Mouse (Mus musculus) heart, embryonic 15.5 days (tissue): Measurements from ENCODE around the gene Dnajc3. TPM values are rescaled to one million over a fixed set of nuclear protein-coding genes. Genes with fewer than 3 reads are reported as not detected.
A peak's percentile ranks its signal among the peaks of the same experiment; 100 is the strongest.

Experiments
- ATAC-seq: fragments of 200-750 bp; cut with Nextera tagmentation; replicated peaks from 2 replicates; pipeline ENCODE4 v1.8.0; 2017; ENCODE audit warnings: low read depth, moderate TSS enrichment; ENCODE audit not compliant: insufficient number of reproducible peaks, insufficient read depth, low FRiP score
- H3K27ac ChIP-seq: fragments of 300-500 bp; sonication (generic); 2 replicates; pipeline ENCODE4 v1.5.1; 2015; ENCODE audit warnings: mild to moderate bottlenecking, inconsistent platforms
- H3K27me3 ChIP-seq: fragments of 300-500 bp; sonication (generic); 2 replicates; pipeline ENCODE4 v1.6.1; 2015; ENCODE audit warnings: inconsistent platforms
- H3K36me3 ChIP-seq: fragments of 300-500 bp; sonication (generic); 2 replicates; pipeline ENCODE4 v1.6.1; 2015; ENCODE audit warnings: mild to moderate bottlenecking, inconsistent platforms
- H3K4me1 ChIP-seq: fragments of 300-500 bp; sonication (generic); replicated peaks from 2 replicates; pipeline ENCODE4 v1.6.1; 2015; ENCODE audit warnings: inconsistent platforms
- H3K4me2 ChIP-seq: fragments of 300-500 bp; sonication (generic); 2 replicates; pipeline ENCODE4 v1.6.1; 2015; ENCODE audit warnings: inconsistent platforms, mild to moderate bottlenecking, moderate library complexity
- H3K4me3 ChIP-seq: fragments of 300-500 bp; sonication (generic); 2 replicates; pipeline ENCODE4 v1.5.1; 2015; ENCODE audit warnings: mild to moderate bottlenecking, inconsistent platforms
- H3K9ac ChIP-seq: fragments of 300-500 bp; sonication (generic); 2 replicates; pipeline ENCODE4 v1.6.1; 2015; ENCODE audit warnings: mild to moderate bottlenecking, inconsistent platforms
- H3K9me3 ChIP-seq: fragments of 300-500 bp; sonication (generic); replicated peaks from 2 replicates; pipeline ENCODE4 v1.6.1; 2016; ENCODE audit warnings: inconsistent platforms
- WGBS: fragments of 180-500 bp; shearing (Covaris S2); methylation state at CpG from one replicate; pipeline ENCODE4 v1.1.7; 2015; ENCODE audit warnings: mixed read lengths; 5-methylcytosine and 5-hydroxymethylcytosine counted together
- polyA plus RNA-seq: library from polyadenylated mRNA; unstranded; fragments of >200 nt; fragmentation: Nextera tagmentation; extraction: Ambion mirVana; gene quantifications from 2 replicates; pipeline ENCODE4 v1.2.1, GENCODE M21; 2015

Gene Dnajc3
- polyA plus RNA-seq, 1 experiment from 2014 or later, result 24.9 TPM

DNA sequence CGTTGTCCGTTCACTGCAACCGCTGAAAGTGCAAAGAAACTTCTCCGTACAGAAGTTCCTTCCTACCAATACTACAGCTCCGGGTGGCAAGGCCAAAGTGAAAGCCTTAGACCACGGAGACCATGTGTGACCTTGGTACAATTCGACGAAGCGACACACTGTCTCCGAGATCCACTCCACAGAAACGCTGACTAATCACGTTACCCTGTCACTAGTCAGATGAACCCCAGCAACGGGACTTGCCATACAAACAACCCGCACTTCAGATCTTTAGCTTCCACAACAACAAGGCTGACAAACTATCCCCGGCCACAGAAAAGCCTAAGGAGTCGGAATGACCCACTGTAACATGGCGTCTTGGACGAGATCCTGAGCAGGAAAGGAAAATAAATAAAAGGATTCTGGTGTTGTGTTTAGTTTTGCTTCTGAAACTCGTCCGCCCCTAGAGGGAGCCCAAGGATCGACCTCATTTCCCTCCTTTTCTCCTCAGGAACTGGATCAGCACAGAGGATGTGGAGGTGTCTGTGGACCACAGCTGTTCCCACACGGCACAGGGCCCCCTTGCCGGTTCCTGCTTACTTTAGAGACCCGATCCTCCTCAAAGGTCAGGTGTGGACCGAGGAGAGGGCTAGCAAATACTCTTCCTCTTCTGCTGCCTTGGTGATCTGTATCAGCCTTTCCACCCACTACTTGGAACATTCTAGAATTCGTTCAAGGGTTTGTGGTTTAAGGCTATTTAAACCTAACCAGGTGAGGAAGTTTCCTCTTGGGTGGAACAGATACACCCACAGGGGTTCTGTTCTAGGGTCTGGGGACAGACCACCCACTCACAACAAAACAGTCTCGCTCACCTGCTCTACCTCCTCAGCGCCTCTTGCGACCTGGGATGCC is 27.2 kb upstream of the Dnajc3 start:
- peaks cover 9% of the 10 kb centered on the region for H3K36me3 ChIP-seq
- peak overlapping the region; percentile 19 for H3K4me2 ChIP-seq
- peaks cover 13% of the 10 kb centered on the region for H3K4me1 ChIP-seq
- ATAC-seq, result peak; percentile 19; the same call in 1 of the 2 replicates
- H3K27ac ChIP-seq, result no peak overlapping the region
- H3K9ac ChIP-seq, result no peak overlapping the region
- H3K9me3 ChIP-seq, result no peaks in the 10 kb centered on the region
- H3K27me3 ChIP-seq, result no peaks in the 10 kb centered on the region
- 54% methylated on average over 29 of the region's 29 CpGs for WGBS
- H3K4me3 ChIP-seq, result no peak overlapping the region

DNA sequence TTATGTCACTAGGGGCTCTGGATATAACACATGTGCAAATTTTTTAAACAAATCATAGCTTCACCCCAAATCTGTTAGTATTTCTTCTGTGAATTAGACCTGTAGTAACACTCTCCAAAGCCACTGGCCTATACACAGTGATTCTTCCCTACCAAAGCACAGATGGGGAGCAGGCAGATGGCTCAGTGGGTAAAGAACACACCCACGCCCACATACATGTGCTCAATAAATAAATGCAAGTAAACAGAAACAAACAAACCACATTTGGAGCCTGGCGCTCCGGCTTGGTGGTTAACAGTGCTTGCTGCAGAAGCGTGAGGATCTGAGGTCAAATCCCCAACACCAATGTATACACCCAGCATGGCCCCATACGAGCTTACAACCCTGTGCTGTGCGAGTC is 26.3 kb upstream of the Dnajc3 start:
- ATAC-seq, result no peak
- 91% methylated on average over 6 of the region's 6 CpGs for WGBS
- H3K36me3 ChIP-seq, result peaks cover 9% of the 10 kb centered on the region

DNA sequence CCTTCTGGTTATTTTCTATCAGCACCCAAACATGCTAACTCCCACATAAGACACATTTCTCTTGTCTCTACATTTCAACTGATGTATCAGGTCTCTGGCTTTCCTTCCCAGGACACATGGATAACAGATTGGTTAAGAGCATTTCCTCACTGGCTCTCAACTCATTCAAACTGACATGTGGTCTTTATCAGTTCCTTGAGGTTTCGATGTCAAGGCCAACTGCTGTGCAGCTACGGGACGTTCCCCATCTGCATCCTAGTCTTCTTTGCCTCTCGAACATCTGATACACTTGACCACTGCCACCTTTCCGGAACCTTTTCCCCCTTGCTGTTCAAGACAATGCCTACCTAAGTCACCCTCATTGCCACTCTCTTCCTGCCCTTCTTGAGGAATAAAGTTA is 24.1 kb upstream of the Dnajc3 start:
- Histone ChIP-seq H3K27ac (no peak overlapping the region), H3K27me3 (no peaks in the 10 kb centered on the region), H3K9ac (no peak overlapping the region), H3K4me3 (no peak overlapping the region), H3K36me3 (peaks cover 9% of the 10 kb centered on the region), H3K9me3 (no peaks in the 10 kb centered on the region), H3K4me1 (no peaks in the 10 kb centered on the region), H3K4me2 (no peak overlapping the region)
- WGBS, result 56% methylated on average over 5 of the region's 5 CpGs
- ATAC-seq, result no peak

More for the DNA sequence above, 26.3 kb upstream of the Dnajc3 start:
- H3K4me3 ChIP-seq, result no peak overlapping the region
- H3K4me2 ChIP-seq, result no peak overlapping the region
- H3K9me3 ChIP-seq, result no peaks in the 10 kb centered on the region
- no peak overlapping the region for H3K9ac ChIP-seq
- H3K27ac ChIP-seq, result no peak overlapping the region
- peaks cover 13% of the 10 kb centered on the region for H3K4me1 ChIP-seq
- H3K27me3 ChIP-seq, result no peaks in the 10 kb centered on the region

DNA sequence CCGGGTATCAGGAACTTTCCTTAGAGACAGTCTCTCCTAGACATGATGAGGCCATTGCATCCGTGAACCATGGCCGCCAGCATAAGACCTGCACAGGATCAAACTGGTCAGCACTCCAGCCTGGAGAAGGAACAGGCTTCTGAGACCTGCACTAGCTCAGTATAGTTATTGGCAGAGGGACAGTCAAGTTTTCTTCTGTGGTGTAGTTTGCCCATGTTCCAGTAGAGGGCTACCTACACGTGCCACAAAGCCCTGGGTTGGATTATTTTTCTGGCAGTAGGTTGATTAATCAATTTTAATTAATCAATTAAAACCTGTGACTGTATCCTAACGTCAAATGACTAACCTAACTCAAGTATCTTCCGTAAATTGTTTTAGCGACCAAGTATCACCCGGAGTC is 18.8 kb upstream of the Dnajc3 start:
- no peak for ATAC-seq
- Histone ChIP-seq H3K27ac (no peak overlapping the region), H3K4me1 (peaks cover 19% of the 10 kb centered on the region), H3K4me3 (no peak overlapping the region), H3K4me2 (no peak overlapping the region), H3K9me3 (no peaks in the 10 kb centered on the region), H3K36me3 (no peaks in the 10 kb centered on the region), H3K9ac (no peak overlapping the region), H3K27me3 (peaks cover 12% of the 10 kb centered on the region; the same call in 1 of the 2 replicates)
- WGBS, result 60% methylated on average over 8 of the region's 8 CpGs

DNA sequence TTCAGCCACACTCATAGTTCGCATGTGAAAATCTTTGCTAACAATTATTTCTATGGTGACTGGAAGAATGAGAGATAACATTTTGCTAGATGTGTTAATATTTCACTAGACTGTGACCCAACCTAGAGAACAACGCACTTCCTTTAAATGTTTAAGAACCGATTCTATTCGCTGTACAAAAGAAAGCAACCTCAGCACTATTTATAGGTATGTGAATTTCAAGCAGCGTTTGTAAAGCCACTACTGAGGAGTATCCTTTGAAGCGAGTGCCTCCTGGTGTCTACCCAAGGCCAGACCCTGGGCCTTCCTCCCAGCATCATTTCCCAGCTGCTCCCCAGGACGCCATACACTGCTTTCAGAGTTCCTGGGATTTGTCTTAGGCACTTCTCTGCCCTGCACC is 17.1 kb upstream of the Dnajc3 start:
- no peak for ATAC-seq

DNA sequence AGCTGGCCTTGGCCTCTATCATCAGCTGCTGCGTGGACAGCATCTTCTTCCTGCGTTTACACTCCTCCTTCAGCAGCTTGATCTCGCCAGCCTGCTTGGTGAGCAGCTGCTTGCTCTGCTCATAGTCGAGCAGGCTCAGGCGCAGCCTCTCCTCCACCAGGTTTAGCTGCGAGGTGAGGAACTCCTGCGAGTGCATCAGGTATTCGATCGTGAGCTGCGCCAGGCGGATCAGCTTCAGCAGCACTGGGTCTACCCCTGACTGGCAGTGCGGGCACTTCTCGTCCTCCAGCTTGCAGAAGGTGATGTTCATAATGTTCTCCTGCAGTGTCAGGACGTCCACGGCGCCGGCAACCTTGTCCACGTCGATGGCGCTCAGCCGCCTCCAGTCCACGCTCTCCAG is 15.5 kb upstream of the Dnajc3 start:
- Histone ChIP-seq H3K4me3 (peak overlapping the region; percentile 49), H3K27ac (no peak overlapping the region), H3K36me3 (no peaks in the 10 kb centered on the region), H3K9me3 (no peaks in the 10 kb centered on the region), H3K4me1 (peaks cover 31% of the 10 kb centered on the region), H3K4me2 (peak overlapping the region; percentile 94), H3K9ac (peak overlapping the region; percentile 16; the same call in 1 of the 2 replicates), H3K27me3 (peaks cover 12% of the 10 kb centered on the region; the same call in 1 of the 2 replicates)
- 32% methylated on average over 22 of the region's 22 CpGs for WGBS
- ATAC-seq, result no peak

More for the DNA sequence above, 17.1 kb upstream of the Dnajc3 start:
- H3K4me2 ChIP-seq, result no peak overlapping the region
- peaks cover 12% of the 10 kb centered on the region; the same call in 1 of the 2 replicates for H3K27me3 ChIP-seq
- H3K27ac ChIP-seq, result no peak overlapping the region
- H3K9me3 ChIP-seq, result no peaks in the 10 kb centered on the region
- H3K36me3 ChIP-seq, result no peaks in the 10 kb centered on the region
- no peak overlapping the region for H3K9ac ChIP-seq
- WGBS, result 59% methylated on average over 7 of the region's 7 CpGs
- no peak overlapping the region for H3K4me3 ChIP-seq
- peaks cover 31% of the 10 kb centered on the region for H3K4me1 ChIP-seq

DNA sequence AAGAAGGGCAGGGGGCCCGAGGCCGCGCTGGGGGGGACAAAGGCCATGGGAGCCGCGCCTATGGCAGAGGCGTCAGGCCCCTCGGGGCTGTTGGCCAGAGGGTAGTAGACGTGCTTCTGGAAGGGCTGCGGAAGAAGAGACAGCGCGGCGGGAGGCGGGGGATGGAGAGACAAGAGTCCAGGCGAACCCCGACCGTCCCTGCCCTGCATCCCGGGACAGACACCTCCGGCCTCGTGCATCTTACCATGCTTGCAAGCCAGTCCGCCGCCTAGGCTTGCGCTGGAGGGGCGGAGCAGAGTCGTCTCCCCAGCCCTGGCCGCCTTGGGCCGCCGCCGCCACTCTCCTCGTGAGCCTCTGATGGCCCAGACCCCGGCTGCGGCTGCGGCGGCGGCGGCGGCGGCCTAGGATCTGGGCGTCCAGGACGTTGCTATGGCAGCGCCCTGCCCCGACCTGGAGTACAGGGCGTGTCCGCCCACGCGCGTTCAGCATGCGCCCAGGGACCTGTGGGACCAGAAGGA is 15.1 kb upstream of the Dnajc3 start:
- H3K4me1 ChIP-seq, result peaks cover 31% of the 10 kb centered on the region
- H3K27ac ChIP-seq, result no peak overlapping the region
- H3K9ac ChIP-seq, result peak overlapping the region; percentile 16
- peaks cover 12% of the 10 kb centered on the region; the same call in 1 of the 2 replicates for H3K27me3 ChIP-seq
- WGBS, result 3% methylated on average over 47 of the region's 47 CpGs
- peak overlapping the region; percentile 94 for H3K4me2 ChIP-seq
- H3K36me3 ChIP-seq, result no peaks in the 10 kb centered on the region
- peak overlapping the region; percentile 49 for H3K4me3 ChIP-seq
- no peak; the same call in 1 of the 2 replicates for ATAC-seq
- no peaks in the 10 kb centered on the region for H3K9me3 ChIP-seq

DNA sequence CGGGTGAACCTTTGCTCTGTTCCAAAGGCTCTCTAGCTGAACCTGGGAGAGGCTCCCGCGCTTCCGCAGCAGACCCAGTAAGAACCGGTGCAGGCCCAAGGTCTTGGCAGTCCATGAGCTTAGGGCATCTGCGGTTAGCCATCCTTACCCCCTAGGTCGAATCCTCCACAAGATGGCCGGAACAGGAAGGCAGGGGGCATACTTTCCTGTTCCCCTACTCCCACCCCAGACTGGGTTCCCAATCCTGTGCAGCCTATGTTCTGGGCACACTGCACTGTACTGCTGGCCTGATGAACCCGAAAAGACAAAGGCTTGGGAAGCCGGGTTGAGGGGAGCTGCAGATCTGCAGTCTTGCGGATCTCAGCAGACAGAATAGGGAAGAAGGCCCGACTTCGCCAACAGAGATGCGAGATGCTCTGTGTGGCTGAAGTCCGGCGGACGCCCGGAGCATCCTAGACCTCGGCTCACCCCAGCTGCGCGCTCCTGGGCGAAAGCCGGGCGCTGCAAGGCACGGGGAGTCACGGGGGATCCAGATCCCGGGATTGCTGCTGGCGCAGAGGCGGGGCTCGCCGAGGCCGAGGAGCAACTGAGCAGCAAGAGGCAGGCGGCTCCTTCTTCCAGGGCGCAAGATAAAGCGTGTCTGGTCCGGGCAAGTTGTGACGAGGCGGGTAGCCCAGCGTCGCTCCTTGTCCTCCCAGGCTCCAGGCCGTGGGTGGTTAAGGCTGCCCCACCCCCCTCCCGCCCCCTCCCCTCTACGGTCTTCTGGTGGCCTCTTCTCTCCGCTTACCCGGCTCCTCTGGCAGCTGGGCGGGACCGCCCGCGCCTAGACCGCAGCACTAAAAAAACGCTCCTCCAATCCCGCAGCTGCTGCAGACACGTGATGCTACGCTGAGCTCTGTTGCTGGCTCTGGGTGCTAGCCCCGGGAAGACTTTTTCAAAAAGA is 12.8 kb upstream of the Dnajc3 start, which contains the start of gene Dzip1:
Dzip1 (minus strand) TSS at position 788 of the 943 bp plus-strand sequence.
- Histone ChIP-seq H3K36me3 (no peaks in the 10 kb centered on the region), H3K9me3 (no peaks in the 10 kb centered on the region), H3K9ac (peak within 1 kb of the TSS; percentile 54), H3K27me3 (peaks cover 12% of the 10 kb centered on the region; the same call in 1 of the 2 replicates), H3K27ac (peak within 1 kb of the TSS; percentile 60), H3K4me2 (peak within 1 kb of the TSS; percentile 94), H3K4me3 (peak within 1 kb of the TSS; percentile 68), H3K4me1 (peaks cover 31% of the 10 kb centered on the region)
- ATAC-seq, result peak; percentile 82
- WGBS, result 1% methylated on average over 55 of the region's 55 CpGs

DNA sequence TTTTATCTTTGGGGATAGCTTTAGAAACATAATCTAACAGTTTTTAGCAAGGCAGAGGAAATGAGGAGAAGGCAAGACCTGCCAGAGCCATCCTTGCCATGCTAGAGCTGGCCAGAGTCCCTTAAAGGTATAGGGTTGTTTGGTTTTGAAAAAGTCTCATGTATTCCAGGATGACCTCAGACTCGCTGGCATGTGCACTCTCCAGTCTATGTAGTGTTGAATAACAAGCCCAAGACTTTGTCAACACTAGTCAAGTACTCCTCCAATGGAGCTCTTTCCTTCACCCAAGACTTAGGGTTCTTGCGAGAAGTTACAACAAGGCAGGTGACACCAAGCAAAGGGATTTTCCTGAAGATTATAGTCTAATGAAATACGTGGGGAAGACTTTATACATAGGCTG is 9.2 kb upstream of the Dnajc3 start:
- Histone ChIP-seq H3K9ac (no peak overlapping the region), H3K4me2 (no peak overlapping the region), H3K4me1 (peaks cover 16% of the 10 kb centered on the region), H3K9me3 (no peaks in the 10 kb centered on the region), H3K27ac (no peak overlapping the region), H3K27me3 (no peaks in the 10 kb centered on the region), H3K36me3 (no peaks in the 10 kb centered on the region), H3K4me3 (no peak overlapping the region)
- no peak for ATAC-seq
- 66% methylated on average over 3 of the region's 3 CpGs for whole genome bisulfite sequencing

DNA sequence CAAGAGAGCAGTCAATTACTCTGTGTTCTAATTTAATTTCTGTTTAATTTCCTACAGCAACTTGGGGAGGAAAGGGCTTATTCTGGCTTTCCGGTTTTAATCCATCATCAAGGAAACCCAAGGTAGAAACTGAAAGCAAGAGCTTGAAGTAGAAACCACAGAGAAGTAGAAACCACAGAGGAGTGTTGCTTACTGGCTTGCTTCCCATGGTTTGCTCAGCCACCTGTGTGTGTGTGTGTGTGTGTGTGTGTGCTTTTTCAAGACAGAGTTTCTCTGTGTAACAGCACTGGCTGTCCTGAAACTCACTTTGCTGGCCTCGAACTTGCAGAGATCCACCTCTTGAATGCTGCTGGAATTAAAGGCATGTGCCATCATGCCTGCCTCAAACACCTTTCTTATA is 8.0 kb upstream of the Dnajc3 start:
- no peak overlapping the region for H3K4me3 ChIP-seq
- ATAC-seq, result no peak
- H3K4me1 ChIP-seq, result peaks cover 5% of the 10 kb centered on the region
- H3K9ac ChIP-seq, result no peak overlapping the region
- 70% methylated on average over 2 of the region's 2 CpGs for WGBS
- no peaks in the 10 kb centered on the region for H3K36me3 ChIP-seq
- no peaks in the 10 kb centered on the region for H3K9me3 ChIP-seq
- H3K27me3 ChIP-seq, result no peaks in the 10 kb centered on the region
- no peak overlapping the region for H3K27ac ChIP-seq
- H3K4me2 ChIP-seq, result no peak overlapping the region

DNA sequence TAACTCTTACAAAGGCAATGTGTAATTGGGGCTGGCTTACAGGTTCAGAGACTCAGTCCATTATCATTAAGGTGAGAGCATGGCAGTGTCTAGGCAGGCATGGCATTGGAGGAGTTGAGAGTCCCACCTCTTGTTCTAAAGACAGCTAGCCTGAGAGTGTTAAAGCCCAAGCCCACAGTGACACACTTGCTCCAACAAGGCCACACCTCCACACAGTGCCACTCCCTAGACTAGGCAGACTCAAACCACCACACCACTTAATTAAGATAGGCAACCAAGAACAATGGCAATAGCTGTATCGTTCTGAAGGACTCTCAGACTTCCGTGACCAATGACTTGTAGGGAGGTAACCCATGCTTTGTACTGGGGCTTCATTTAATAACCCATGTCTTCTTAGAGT is 7.0 kb upstream of the Dnajc3 start:
- no peak overlapping the region for H3K4me3 ChIP-seq

More for the DNA sequence above, 7.0 kb upstream of the Dnajc3 start:
- no peak overlapping the region for H3K4me2 ChIP-seq
- H3K4me1 ChIP-seq, result no peaks in the 10 kb centered on the region
- ATAC-seq, result no peak
- no peaks in the 10 kb centered on the region for H3K36me3 ChIP-seq
- H3K9me3 ChIP-seq, result no peaks in the 10 kb centered on the region
- H3K27me3 ChIP-seq, result no peaks in the 10 kb centered on the region
- no peak overlapping the region for H3K27ac ChIP-seq
- whole genome bisulfite sequencing, result 60% methylated on average over 2 of the region's 2 CpGs
- no peak overlapping the region for H3K9ac ChIP-seq
